Comparison of ENCODE assay signal across 8 mouse cellular contexts in the genomic region with DNA sequence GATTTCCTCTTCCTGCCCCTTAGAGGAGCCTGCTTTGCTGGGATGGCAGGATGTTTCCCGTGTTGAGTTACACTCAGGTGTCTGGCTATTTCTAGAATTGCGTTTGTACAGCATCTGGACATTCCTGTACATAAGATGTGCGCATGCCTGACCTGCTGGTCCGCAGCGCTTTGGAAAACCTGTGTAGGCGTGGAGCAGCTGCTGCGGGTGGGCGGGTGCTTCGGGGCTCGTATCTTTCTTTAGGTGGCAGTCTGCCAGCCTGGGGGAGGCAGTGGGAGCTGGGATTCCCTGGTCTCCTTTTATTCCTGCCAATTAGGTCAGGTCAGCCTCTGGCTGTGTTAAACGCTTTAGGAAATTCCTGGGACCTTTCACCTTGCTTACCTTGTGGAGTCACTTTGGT. TPM values are rescaled to one million over a fixed set of nuclear protein-coding genes. Genes with fewer than 3 reads are reported as not detected.
DNase-seq lines count a peak whose midpoint lies in the region; ATAC-seq lines count a peak whose summit lies in the region.

No protein-coding gene starts in this region.

- no peaks in the 10 kb centered on the region for H3K27me3 ChIP-seq in embryonic facial prominence, embryonic 14.5 days (replicated peaks; ENCODE audit: control insufficient read depth, insufficient read depth, low read length)
- H3K27me3 ChIP-seq in kidney, embryonic 15.5 days = no peaks in the 10 kb centered on the region
- H3K27me3 ChIP-seq in forebrain, embryonic 10.5 days (ENCODE audit: poor library complexity, severe bottlenecking) = no peaks in the 10 kb centered on the region

- H3K9ac ChIP-seq in embryonic facial prominence, embryonic 14.5 days (ENCODE audit: low read depth, low read length) = no peak overlapping the region
- no peak overlapping the region for H3K9ac ChIP-seq in kidney, embryonic 15.5 days

- H3K27ac ChIP-seq in embryonic facial prominence, embryonic 14.5 days (replicated peaks; ENCODE audit: low read depth, low read length) = no peak overlapping the region
- H3K27ac ChIP-seq in kidney, embryonic 15.5 days = no peak overlapping the region
- H3K27ac ChIP-seq in forebrain, embryonic 10.5 days = no peak overlapping the region

- ATAC-seq in embryonic facial prominence, embryonic 14.5 days (ENCODE audit: low read depth) = peak; percentile 58
- peak; percentile 61 for ATAC-seq in kidney, embryonic 15.5 days (replicated peaks; ENCODE audit: low FRiP score)

- H3K4me1 ChIP-seq in embryonic facial prominence, embryonic 14.5 days (ENCODE audit: control insufficient read depth, insufficient read depth, low read length) = peaks cover 16% of the 10 kb centered on the region
- H3K4me1 ChIP-seq in kidney, embryonic 15.5 days = peaks cover 23% of the 10 kb centered on the region
- H3K4me1 ChIP-seq in forebrain, embryonic 10.5 days = peaks cover 32% of the 10 kb centered on the region

- H3K36me3 ChIP-seq in embryonic facial prominence, embryonic 14.5 days (ENCODE audit: control insufficient read depth, insufficient read depth, low read length) = no peaks in the 10 kb centered on the region
- no peaks in the 10 kb centered on the region for H3K36me3 ChIP-seq in kidney, embryonic 15.5 days
- no peaks in the 10 kb centered on the region for H3K36me3 ChIP-seq in forebrain, embryonic 10.5 days (replicated peaks)

- H3K4me3 ChIP-seq in embryonic facial prominence, embryonic 14.5 days (ENCODE audit: low read depth, low read length) = no peak overlapping the region
- H3K4me3 ChIP-seq in kidney, embryonic 15.5 days (replicated peaks) = no peak overlapping the region
- no peak overlapping the region for H3K4me3 ChIP-seq in forebrain, embryonic 10.5 days

- H3K4me2 ChIP-seq in embryonic facial prominence, embryonic 14.5 days (ENCODE audit: low read depth, low read length) = peak overlapping the region; percentile 39
- H3K4me2 ChIP-seq in kidney, embryonic 15.5 days = peak overlapping the region; percentile 43

- peak; percentile 45 to 69 for DNase-seq in left cerebral cortex, adult 18-20 months (ENCODE audit: low spot score in 2 of 2)
- no peak for DNase-seq in left cerebral cortex, adult 11 months (ENCODE audit: low spot score)
- DNase-seq in embryonic facial prominence, embryonic 14.5 days (ENCODE audit: low spot score) = peak; percentile 80
- DNase-seq in lung, postnatal 36 days = peak; percentile 15
- DNase-seq in adipocyte (ENCODE audit: low spot score) = no peak
- DNase-seq in cerebellum, adult 11-12 months = no peak
- DNase-seq in forebrain, embryonic 10.5 days (ENCODE audit: extremely low spot score, low spot score) = no peak

- no peaks in the 10 kb centered on the region for H3K9me3 ChIP-seq in embryonic facial prominence, embryonic 14.5 days (ENCODE audit: control insufficient read depth, low read length)
- H3K9me3 ChIP-seq in kidney, embryonic 15.5 days (replicated peaks) = no peaks in the 10 kb centered on the region
- H3K9me3 ChIP-seq in forebrain, embryonic 10.5 days = no peaks in the 10 kb centered on the region

- 13% methylated on average over 11 of the region's 11 CpGs for WGBS in embryonic facial prominence, embryonic 14.5 days
- WGBS in kidney, embryonic 15.5 days = 17% methylated on average over 11 of the region's 11 CpGs
- WGBS in forebrain, embryonic 10.5 days = 55% methylated on average over 11 of the region's 11 CpGs

RNA-seq across cellular contexts. Expression of gene Bcl9, which starts 39.6 kb away (rescaled TPM):
- 10 to 100 TPM; 52.1 to 58.1 TPM for total RNA-seq in left cerebral cortex, adult 18-20 months (2021)
- polyA plus RNA-seq in embryonic facial prominence, embryonic 14.5 days (2014; fragmentation: Nextera tagmentation; extraction: Ambion mirVana) = 36.0 and 39.4 TPM in 2 replicates
- 61.3 and 66.6 TPM in 2 replicates for polyA plus RNA-seq in kidney, embryonic 15.5 days (2015; fragmentation: Nextera tagmentation; extraction: Ambion mirVana)
- polyA plus RNA-seq in forebrain, embryonic 10.5 days (2016; fragmentation: Nextera tagmentation; extraction: Ambion mirVana) = 51.4 and 52.7 TPM in 2 replicates

Comparison
In these comparisons a context has a peak if more than half of its experiments do, and no peak if none do; other contexts are left out.
1. DNase-seq: peak in left cerebral cortex, adult 18-20 months (2 of 2), embryonic facial prominence, embryonic 14.5 days (single experiment) and lung, postnatal 36 days (single experiment); none in left cerebral cortex, adult 11 months (single experiment), adipocyte (single experiment), cerebellum, adult 11-12 months (single experiment) and forebrain, embryonic 10.5 days (single experiment).